Mouse (Mus musculus) bone marrow, adult 2 months (tissue): ENCODE data around the gene Spef1.

Experiments used
- CTCF ChIP-seq: fragments of 200-500 bp; IDR thresholded peaks from 2 replicates; pipeline ENCODE4 v1.5.1; 2011; ENCODE audit warnings: low read length, control low read depth; ENCODE audit not compliant: control insufficient read depth, insufficient read depth
- POLR2A ChIP-seq: fragments of 200-500 bp; IDR thresholded peaks from 2 replicates; pipeline ENCODE4 v1.6.1; 2011; ENCODE audit warnings: low read depth, mild to moderate bottlenecking, control low read depth, low read length, borderline replicate concordance; ENCODE audit not compliant: control insufficient read depth

- TF ChIP-seq CTCF (no peak), POLR2A (no peak)
These were observed 16.8 kb upstream of the Spef1 start for GRCm38 (mm10) chr2:131203816-131204409.
